Mouse (Mus musculus) layer of hippocampus, adult 18-20 months (tissue): ENCODE measurements around the gene Pdrg1. TPM values are rescaled to one million over a fixed set of nuclear protein-coding genes. Genes with fewer than 3 reads are reported as not detected.

Source experiments
- DNase-seq, 2 experiments: peaks; one replicate each; pipeline ENCODE4 v3.0.0; 2022; ENCODE audit warnings: low spot score in 2 of 2
- total RNA-seq, 2 experiments: library from RNA; stranded (reverse); gene quantifications; 2 replicates each; pipeline ENCODE4 v1.2.3; 2021

Pdrg1 gene
- total RNA-seq, 2 experiments from 2014 or later, result 40.5 to 42.9 TPM

DNA sequence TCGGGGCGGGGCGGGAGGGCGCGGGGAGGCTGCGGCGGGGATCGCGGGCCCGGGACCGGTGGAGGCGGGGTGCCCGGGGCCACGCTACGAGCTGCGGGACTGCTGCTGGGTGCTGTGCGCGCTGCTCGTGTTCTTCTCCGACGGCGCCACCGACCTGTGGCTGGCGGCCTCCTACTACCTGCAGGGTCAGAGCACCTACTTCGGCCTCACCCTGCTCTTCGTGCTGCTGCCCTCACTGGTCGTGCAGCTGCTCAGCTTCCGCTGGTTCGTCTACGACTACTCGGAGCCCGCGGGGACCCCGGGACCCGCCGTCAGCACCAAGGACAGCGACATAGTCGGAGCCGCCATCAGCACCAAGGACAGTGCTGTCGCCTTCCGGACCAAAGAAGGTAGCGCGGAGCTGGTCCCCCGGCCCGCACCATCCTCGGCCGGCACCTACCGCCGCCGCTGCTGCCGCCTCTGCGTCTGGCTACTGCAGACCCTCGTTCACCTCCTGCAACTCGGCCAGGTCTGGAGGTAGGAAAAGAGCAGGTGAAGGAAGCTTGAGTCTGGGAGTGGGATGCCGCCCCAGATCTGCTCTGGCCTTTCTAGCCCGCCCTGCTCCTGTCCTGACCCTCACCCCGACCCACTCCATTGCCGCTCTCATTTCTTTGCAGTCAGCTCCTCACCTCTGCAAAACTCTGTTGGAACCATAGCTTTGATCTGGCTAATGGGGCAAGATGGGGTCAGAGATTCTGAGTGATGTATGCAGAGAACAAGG, 17.0 kb upstream of the Pdrg1 start:
- peak in 1 of 2 experiments; percentile 24 for DNase-seq

DNA sequence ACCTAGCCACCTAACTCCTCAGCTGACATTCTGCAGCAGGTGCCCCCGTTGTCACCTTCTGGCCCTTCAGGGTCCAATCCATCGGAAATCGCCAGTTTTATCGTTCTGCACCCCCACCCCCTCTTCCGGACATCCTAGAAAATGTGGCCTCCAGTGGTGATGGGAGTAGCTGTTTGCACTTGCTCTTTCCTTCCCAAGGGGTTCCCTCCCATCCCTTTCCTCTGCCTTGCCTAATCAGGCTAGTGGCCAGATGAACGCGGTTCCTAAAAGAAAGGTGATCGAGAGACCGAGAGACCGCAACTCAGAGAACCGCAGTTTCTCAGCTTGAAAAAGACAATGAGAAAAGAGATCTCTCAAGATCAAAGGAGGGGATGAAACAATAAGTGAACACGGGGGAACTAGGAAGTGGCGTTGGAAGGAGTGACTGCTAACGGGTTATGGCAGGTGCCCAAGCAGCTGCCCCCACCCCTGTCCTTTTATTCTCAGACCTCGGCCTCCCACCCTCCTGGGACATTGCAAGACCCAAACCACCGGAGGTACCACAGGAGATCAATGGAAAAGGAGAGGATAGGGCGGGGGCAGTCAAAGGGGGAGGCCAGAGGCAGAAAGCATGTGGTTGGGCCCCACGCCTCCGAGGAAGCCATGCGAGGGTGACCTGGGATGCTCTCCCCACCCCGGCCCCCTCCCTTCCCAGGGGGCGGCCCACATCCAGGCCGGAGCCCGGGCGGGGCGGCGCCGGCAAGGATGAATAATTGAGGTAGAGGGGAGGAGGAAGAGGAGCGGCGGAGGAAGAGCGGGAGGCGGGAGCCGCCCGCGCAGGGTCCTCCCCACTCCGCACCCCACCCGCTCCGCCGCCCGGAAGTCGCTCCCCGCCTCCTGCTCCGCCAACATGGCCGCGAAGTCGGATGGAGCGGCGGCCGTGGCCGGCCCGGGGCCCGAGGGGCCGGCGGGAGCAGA, 16.2 kb upstream of the Pdrg1 start, which contains the start of gene Xkr7:
TSS of gene Xkr7 (plus strand) at position 727 of the 957 bp plus-strand sequence.
- peak in 1 of 2 experiments; percentile 20 for DNase-seq

DNA sequence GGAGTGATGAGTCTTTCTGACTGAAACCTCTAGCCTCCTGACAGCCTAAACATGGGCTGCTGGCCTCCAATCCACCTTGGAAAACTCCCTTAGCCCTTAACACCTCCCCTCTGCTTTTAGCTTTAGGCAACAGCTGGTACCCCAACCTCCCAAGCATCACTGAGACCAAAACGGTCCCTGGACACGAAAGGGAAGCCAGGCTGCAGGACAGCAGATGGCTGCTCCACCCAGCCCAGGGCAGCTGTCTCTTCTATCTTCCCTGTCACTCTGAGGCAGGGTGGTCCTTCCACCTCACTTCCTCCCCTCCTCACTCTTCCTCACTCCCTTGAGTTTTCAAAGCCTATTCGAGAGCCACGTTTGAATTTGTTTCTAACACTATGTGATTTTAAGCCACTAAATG, 15.2 kb upstream of the Pdrg1 start:
- no peak for DNase-seq

DNA sequence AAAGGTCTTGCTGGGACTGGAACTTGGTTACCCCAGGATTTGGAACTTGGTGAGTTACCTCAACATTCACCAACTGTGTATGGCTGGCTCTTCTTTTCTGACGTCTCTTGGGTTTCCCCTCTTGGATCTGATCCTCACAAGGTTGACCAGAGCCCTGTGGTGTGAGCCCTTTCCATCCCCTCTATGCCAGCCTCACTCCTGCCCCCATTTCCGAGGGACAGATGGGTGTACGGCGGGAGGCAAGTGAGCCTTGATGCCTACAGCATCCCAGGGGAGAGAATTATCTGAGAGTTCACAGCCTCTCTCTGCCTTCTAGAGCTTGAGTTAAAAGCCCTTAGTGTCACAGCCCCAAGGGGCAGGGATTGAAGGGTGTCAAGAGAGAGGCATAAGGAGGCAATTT, 12.3 kb upstream of the Pdrg1 start:
- DNase-seq, result no peak

DNA sequence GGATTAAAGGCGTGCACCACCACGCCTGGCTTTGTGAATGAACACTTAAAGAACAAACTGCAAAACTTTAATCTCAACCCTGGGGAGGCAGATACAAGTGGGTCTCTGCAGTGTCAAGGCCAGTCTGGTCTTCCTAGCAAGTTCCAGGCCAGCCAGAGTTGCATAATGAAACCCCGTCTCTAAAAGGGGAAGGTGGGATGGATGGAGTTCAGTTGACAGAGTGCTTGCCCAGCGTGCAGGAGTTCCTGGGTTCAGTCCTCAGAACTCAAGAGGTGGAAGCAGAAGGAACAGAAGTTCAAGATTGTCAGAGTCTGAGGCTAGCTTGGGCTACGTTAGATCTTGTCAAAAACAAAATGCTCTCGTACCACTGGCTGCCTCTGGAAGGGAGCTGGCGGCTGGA, 10.8 kb upstream of the Pdrg1 start:
- DNase-seq, result no peak

DNA sequence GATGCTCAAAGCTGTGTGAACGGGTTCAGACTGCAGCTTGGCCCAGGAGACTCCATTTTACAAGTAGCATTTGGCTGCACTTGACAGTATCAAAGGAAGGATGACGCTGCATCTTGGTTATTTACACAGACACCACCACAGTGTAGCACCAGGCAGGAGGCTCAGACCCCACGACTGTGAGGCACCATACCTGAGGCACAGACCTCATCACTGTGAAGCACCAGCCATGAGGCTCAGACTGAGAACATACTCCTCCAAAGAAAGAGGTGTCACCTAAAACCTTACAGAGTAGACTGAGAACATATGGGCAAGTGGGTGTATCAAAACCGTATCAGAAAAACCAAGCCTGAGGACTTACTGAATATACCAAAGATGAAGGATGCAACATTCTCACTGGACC, 7.6 kb upstream of the Pdrg1 start:
- DNase-seq, result no peak

DNA sequence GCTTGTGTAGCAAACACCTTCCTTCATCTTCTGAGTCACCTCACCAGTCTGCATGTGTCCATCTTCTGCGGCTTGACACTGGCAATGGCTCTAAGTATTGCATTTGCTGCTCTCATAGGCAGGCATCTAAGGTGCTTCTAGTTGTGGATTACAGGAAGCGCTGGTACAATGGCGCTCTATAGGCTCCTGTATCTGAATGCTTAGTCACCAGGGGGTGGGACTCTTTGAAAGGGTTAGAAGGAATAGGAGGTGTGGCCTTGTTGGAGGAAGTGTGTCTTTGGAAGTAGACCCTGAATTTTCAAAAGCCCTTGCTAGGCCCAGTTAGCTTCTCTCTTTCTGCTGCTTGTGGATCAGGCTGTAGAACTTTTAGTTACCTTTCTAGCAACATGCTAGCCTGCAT, 5.9 kb upstream of the Pdrg1 start:
- DNase-seq, result no peak

DNA sequence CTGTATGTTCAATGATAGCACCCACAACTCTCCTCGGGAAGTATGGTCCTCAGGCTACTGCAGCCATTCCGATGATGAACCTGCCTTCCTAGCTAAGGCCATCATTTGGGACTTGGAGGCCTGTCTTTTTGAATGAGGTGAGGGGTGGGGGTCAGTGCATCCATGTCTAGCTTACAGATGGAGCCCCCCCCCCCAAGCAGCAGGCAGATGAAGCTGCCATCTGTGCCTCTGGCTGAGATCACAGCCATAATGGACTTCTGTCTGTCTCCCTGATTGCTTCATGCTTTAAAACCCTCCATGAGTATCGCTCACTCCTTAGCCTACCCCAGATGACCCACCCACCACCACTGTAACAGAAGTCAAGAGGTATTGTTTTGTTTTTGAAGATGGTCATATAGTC, 4.1 kb upstream of the Pdrg1 start:
- DNase-seq, result no peak

DNA sequence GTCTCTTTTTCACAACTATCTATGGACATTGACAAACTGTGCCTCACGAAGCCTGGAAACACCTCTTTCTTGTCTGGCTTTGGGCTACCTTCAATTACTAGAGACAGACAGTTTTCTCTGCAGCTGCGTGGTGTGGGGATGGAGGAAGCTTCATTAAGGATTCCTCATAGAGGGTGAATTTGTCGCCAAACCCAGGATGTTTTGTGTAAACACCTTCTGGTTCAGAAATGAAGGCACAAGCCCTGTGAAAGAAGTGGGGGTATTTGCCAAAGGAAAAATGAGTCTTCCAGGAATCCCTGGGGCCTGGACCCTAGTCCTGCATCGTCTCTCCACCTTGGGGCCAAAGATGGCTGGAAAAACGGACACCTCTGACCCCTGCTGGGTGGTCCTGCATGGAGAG, 1.6 kb upstream of the Pdrg1 start:
- DNase-seq, result no peak

DNA sequence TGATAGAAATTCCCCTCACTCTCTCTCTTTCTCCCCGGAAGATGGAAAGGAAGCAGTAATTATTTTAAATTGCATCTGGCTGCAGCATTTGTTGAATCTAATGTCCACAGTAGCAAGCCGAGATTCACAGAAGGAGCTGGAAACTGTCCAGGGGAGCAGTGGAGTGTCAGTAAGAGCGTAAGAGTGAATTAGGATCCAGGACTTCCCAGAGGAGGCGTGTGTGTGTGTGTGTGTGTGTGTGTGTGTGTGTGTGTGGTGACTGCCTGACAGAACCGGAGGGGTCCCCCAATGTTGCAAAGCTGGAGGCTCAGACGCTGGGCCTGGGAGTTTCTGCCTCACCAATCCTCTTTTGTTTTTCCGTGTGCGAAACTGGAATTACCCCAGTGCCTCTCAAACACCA, 577 bp upstream of the Pdrg1 start:
- no peak for DNase-seq

DNA sequence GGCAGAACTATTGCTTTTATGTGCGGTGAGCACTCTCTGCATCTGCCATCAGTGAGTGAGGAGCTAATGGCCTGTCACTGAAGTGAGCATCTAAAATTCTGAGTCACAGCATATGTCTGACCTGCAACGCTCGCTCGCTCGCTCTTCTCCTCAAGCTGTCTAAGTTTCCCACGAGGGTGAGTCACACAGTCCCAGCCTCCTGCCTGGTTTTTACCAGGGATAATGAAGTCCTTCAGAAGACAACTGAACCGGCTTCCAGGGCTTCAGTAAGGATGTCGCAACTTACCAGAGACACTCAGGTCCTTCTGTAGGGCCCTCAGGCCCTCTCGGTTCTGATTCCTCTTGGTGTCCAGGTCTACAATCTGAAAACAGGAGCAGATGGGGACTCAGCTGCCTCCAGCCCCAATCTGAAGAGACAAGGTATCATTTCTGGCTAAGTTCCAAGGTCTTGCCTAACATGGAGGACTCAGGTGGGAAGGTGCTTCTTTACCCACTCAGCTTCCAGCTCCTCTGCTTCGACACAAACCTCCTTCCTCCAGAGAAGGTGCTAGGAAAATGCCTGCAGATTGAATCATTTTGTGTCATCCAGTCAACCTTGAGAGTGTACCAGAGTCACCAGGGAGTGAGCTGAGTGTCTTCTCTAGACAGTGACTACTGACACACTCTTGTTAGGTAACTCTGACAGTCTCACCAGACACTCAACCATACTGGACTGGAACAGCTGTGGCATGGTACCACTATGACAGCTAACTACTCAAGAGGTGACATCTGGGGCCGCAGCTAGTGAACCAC, 1.3 kb downstream of the Pdrg1 start:
- DNase-seq, result peak; percentile 4 to 55

DNA sequence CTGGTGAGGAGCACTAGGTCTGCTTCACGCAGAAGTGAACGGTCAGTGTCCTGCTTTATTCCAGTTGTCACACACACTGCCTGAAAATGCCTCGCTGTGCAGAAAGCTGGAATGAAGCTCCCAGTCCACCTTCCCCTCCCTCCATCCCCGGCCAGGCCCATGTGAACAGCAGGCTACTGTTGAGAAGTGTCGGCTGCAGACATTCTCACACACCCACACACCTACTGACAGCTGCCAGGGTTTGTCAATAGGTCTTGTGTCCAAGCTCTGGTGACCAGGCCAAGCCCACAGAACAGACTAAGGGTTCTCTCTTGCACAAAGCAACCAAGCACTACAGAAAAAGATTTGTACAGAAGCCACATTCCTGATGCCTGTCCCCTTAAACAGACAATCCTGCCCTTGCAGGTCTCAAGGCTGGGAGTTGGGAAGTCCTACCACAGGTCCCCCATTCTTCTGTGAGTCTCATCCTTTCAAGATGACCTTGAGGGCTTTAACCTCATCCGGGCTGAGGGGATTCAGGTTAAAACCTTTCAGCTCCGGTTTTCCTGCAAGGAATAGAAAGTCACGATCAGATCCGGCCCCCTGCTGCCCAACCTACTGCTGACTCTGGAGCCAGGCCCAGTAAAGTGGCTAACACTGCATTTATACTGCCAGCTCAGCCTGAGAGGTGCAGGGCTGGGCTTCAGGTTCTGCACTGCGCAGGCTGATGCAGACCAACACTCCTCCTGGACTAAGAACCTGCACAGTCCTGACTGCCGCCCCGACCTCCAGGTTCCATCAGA, 5.8 kb downstream of the Pdrg1 start:
- no peak for DNase-seq

DNA sequence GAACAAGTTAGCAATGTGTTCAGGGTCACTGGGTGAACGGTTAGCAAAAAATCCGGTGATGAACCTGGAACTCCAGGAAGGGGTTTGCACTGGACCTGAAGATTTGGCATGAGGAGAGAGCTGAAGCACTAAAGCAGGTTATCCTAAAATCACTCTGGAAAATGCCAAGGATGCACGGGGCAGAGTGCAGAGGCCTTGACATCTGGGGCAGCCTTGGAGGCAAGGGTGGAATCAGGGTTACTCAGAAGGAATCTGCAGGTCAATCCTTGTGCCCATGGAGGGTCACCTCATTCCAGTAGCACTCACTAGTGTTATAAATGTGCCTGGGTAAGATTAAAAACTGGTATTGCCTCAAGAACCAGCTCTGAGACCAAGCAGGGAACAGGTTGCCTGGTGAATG, 9.2 kb downstream of the Pdrg1 start:
- no peak for DNase-seq

DNA sequence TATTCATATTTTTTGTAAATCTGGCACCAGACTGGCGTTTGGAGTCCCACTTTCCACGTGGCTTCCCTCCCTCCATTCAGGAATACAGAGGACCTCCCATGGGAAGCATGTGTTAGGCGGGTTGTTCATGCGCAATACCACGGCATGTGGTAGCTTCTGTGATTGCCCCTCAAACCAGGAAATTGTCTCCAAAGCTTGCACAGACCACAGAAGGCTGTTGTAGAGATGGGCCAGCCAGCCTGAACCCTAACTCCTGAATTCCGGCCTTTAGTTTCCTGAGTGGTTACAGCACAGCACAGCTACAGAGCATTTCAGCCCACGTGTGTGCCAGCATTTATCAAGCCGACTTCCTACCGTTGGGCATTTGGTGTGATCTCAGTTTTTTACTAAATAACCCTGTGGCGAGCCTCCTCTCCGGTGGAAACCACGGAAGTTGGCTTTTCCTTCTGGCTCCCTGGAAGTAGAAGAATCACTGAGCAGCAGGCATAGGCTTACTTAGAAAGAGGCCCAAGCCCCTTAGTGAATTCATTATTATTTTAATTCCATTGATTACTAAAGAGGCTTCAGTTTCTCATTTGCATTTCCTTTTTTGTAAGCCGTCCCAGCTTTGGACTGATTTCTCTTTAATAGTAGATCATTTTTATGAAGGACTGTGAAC, 11.4 kb downstream of the Pdrg1 start:
- peak in 1 of 2 experiments; percentile 34 for DNase-seq

DNA sequence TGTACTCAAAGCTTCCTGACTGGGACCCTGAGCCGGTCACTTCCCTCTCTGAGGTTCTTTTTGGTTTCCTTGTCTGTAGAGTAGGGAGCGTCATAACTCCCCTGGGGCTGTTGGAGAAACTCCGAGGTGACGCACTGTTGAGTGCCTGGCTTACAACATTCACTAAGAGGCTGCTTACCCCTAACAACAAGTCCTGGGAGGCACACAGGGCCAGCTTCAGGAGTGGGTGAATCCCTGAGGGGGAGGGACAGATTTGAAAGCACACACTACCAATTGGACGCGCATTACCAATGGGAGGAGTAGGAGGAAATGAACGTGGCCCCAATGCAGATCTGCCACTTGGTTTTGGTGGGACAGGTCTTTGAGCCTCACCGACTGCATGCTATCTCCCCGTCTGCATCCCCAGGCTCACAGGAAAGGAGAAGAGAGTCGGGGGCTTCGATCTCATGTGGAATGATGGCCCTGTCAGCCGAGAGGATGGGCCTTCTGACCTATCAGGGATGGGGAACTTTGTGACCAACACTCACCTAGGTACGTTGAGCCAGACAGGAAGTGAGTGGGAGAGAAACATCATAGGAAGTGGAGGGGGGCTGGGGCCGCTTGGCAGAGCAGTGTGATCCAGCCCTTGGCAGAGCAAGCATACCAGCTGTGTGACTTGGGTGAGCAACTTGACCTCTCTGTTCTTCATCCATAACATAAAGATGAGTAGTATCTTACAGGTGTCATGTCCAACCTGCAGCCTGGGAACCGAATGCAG, 12.6 kb downstream of the Pdrg1 start:
- no peak for DNase-seq

DNA sequence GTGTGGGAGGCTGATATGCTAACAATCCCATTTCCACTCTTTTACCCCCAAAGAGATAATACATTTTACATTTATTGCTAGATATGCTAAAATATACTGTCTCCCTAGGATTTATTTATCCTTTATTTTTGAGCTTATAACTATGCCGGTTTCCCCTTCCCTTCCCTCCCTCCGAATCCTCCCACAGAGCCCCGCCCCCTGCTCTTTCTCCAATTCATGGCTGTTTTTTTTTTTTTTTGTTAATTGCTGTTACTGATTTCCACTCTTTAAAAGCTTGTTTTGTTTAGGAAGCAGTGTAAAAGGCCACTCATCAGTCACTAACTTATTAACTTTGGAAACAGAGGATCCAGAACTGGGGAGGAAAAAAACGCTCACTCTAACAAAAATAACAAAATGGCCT, 18.2 kb downstream of the Pdrg1 start:
- no peak for DNase-seq

DNA sequence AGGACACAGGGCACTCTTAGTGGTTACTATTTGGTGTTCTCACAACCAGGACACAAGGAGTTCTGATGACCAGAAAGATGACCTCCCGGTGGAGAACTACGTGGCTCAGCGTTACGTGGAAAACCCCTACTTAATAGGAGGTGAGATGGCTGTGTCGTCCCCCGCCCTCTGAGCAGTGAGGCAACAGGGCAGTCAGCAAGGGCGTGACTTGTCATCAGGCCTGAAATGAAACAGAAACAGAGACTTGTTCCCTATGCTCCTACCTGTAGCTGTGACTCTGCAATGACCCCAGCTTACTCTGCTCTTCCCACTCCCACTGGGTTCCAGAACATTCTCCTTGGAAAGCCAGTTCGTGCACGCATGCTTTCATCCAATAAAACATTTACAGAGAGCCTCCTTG, 23.7 kb downstream of the Pdrg1 start:
- DNase-seq, result no peak

DNA sequence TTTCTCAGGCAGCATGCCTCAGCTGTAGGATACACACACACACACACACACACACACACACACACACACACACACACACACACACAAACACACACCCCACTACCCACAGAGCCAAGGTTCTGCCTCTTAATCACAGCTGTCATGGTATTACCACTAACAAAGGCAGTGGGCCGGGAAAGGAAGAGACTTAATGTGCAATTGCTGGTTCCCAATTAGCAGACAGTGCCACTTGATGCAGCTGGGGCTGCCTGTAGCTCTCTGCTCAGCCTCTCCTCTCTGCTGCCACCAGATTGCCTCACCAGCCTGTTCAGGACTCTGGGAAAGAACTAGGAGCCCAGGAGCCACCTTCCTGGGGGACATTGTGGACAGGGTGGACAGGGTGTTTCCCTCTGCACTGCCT, 29.6 kb downstream of the Pdrg1 start:
- peak in 1 of 2 experiments; percentile 30 for DNase-seq

DNA sequence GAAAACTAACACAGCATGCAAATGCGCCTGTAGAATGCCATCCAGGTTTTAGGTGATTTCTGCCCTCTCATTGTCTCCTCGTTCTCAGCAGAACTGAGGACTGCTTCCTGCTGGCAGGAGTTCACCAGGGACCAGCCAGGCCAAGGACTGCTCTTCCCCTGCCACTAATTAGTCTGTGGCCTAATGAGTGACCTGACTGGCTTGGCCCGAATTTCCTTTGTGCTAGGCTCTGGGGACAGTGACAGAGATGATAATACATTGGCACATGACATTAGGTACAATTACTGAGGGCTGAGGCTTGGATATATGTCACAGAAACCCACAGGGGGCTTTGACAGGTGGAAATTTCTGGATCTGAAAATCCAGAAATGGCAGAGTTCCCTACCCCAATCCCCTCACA, 38.2 kb downstream of the Pdrg1 start:
- DNase-seq, result no peak
